Comparison of ENCODE assay signal across 9 mouse cellular contexts in genomic region chr9:37053601-37054512, GRCm38 (mm10).
DNase-seq lines count a peak whose midpoint lies in the region; ATAC-seq lines count a peak whose summit lies in the region.
"Had no signal": no experiment of that assay in that cellular context is flagged by ENCODE, and none has a peak within 500 bp of the region (broad histone marks: within the 10 kb centered on the region; RNA-seq: fewer than 3 reads in every experiment).

No protein-coding gene starts in this region.

- H3K9me3 ChIP-seq in stomach, embryonic 14.5 days (ENCODE audit: control insufficient read depth, low read depth, low read length) = no peaks in the 10 kb centered on the region
- H3K9me3 ChIP-seq: G1E had no signal

- H3K36me3 ChIP-seq in stomach, embryonic 14.5 days (ENCODE audit: control insufficient read depth, insufficient read depth, low read length) = no peaks in the 10 kb centered on the region
- H3K36me3 ChIP-seq: G1E had no signal

- peak; percentile 87 for ATAC-seq in stomach, embryonic 14.5 days (ENCODE audit: insufficient number of reproducible peaks, insufficient read depth, low FRiP score, low read depth)
- ATAC-seq in megakaryocyte progenitor cell, adult 5-6 weeks (replicated peaks; ENCODE audit: poor library complexity) = no peak

- no peak overlapping the region for H3K4me3 ChIP-seq in stomach, embryonic 14.5 days (ENCODE audit: low read depth, low read length)

- 14% methylated on average over 21 of the region's 21 CpGs for WGBS in stomach, embryonic 14.5 days

- H3K27ac ChIP-seq in stomach, embryonic 14.5 days (ENCODE audit: low read length) = peak overlapping the region; percentile 91

- peaks cover 32% of the 10 kb centered on the region for H3K4me1 ChIP-seq in stomach, embryonic 14.5 days (ENCODE audit: control insufficient read depth, insufficient read depth, low read length)

- H3K9ac ChIP-seq in stomach, embryonic 14.5 days (replicated peaks; ENCODE audit: low read depth, low read length) = no peak overlapping the region

- no peaks in the 10 kb centered on the region for H3K27me3 ChIP-seq in stomach, embryonic 14.5 days (ENCODE audit: control insufficient read depth, insufficient read depth, low read length)

- DNase-seq in layer of hippocampus, adult 11-12 months (ENCODE audit: low spot score) = peak; percentile 43
- DNase-seq in layer of hippocampus, adult 18-20 months (ENCODE audit: low spot score in 2 of 2) = no peak
- DNase-seq in embryo, embryonic 11 days = peak; percentile 95
- DNase-seq in heart, adult 8-10 months (ENCODE audit: low spot score) = peak; percentile 46
- DNase-seq in kidney, adult 18-20 months = peak; percentile 25
- DNase-seq in lung, postnatal 14 days = peak; percentile 70

- H3K4me2 ChIP-seq in stomach, embryonic 14.5 days (replicated peaks; ENCODE audit: low read depth, low read length) = peak overlapping the region; percentile 31

Comparison
In these comparisons a context has a peak if more than half of its experiments do, and no peak if none do; other contexts are left out.
1. DNase-seq: peak in layer of hippocampus, adult 11-12 months (single experiment), embryo, embryonic 11 days (single experiment), heart, adult 8-10 months (single experiment), kidney, adult 18-20 months (single experiment) and lung, postnatal 14 days (single experiment); none in layer of hippocampus, adult 18-20 months (0 of 2).